Mouse (Mus musculus) CH12.LX (cell line): ENCODE results near the gene Prdx6b.

Experiments used
- CTCF ChIP-seq, 2 experiments: IDR thresholded peaks in 1 of 2; conservative IDR thresholded peaks in 1 of 2; 2 replicates each; pipeline ENCODE4 v1.5.1; 2011 to 2012; ENCODE audit warnings: low read depth in 2 of 2, low read length in 2 of 2, improper control_type of control experiment in 1 of 2, inconsistent platforms in 1 of 2, mild to moderate bottlenecking in 1 of 2, moderate library complexity in 1 of 2
- POLR2A ChIP-seq: IDR thresholded peaks from 2 replicates; pipeline ENCODE4 v1.6.1; 2011; ENCODE audit warnings: low read depth, mild to moderate bottlenecking, improper control_type of control experiment, low read length
- SIN3A ChIP-seq: IDR thresholded peaks from 2 replicates; pipeline ENCODE4 v1.6.1; 2012; ENCODE audit warnings: low read length, improper control_type of control experiment, inconsistent platforms
- TCF12 ChIP-seq: IDR thresholded peaks from 2 replicates; pipeline ENCODE4 v1.6.1; 2014; ENCODE audit warnings: low read depth, mild to moderate bottlenecking, inconsistent platforms, low read length, improper control_type of control experiment

- TF ChIP-seq POLR2A: no peak
- TF ChIP-seq CTCF (conservative IDR thresholded peaks at IDR 0.05 in 1 of 2, IDR thresholded peaks at IDR 0.05 in 1 of 2; ENCODE audit: low read depth in 2 of 2, low read length in 2 of 2): no peak
- no peak for TF ChIP-seq TCF12
- no peak for TF ChIP-seq SIN3A
Observed at GRCm38 (mm10) chr2:80282214-80282613, 10.1 kb upstream of the Prdx6b start.
